Mouse (Mus musculus) cerebellum, adult 2 months (tissue): ENCODE results near the gene Plekhg1. TPM values are rescaled to one million over a fixed set of nuclear protein-coding genes. Genes with fewer than 3 reads are reported as not detected.

Source experiments
- DNase-seq, 2 experiments: peaks; one replicate each; pipeline ENCODE4 v3.0.0; 2021
- H3K27ac ChIP-seq: fragments of 200-500 bp; 2 replicates; pipeline ENCODE4 v1.5.1; 2012; ENCODE audit warnings: low read length, control low read depth, inconsistent platforms; ENCODE audit not compliant: insufficient read depth
- H3K27me3 ChIP-seq: fragments of 200-500 bp; 2 replicates; pipeline ENCODE4 v1.6.1; 2012; ENCODE audit warnings: inconsistent platforms, mild to moderate bottlenecking, low read length, moderate library complexity; ENCODE audit not compliant: control insufficient read depth, insufficient read depth
- H3K4me1 ChIP-seq: fragments of 200-500 bp; 2 replicates; pipeline ENCODE4 v1.6.1; 2011; ENCODE audit warnings: low read length; ENCODE audit not compliant: control insufficient read depth, insufficient read depth
- H3K4me3 ChIP-seq: fragments of 200-500 bp; replicated peaks from 2 replicates; pipeline ENCODE3; 2011; ENCODE audit warnings: mild to moderate bottlenecking, low read depth, low read length, control low read depth; ENCODE audit not compliant: insufficient read depth
- CTCF ChIP-seq: fragments of 200-500 bp; IDR thresholded peaks from 2 replicates; pipeline ENCODE4 v1.5.1; 2011; ENCODE audit warnings: low read depth, mild to moderate bottlenecking, control low read depth, low read length, moderate library complexity, borderline replicate concordance; ENCODE audit not compliant: insufficient read depth
- POLR2A ChIP-seq: fragments of 200-500 bp; IDR thresholded peaks from 2 replicates; pipeline ENCODE4 v1.6.1; 2011; ENCODE audit warnings: low read length, control low read depth, borderline replicate concordance; ENCODE audit not compliant: insufficient read depth
- WGBS: fragments of 180-500 bp; shearing (Covaris S2); methylation state at CpG from one replicate; pipeline ENCODE4 v1.1.7; 2018; 5-methylcytosine and 5-hydroxymethylcytosine counted together
- polyA plus RNA-seq: library from polyadenylated mRNA; depleted of rRNA; stranded (reverse); fragments of >200 nt; gene quantifications from 2 replicates; pipeline ENCODE4 v1.2.3, GENCODE M21; 2012

The Plekhg1 gene
- polyA plus RNA-seq, 1 experiment, result 9.5 TPM

- Histone ChIP-seq H3K27ac (no peak overlapping the region), H3K27me3 (no peaks in the 10 kb centered on the region), H3K4me3 (no peak overlapping the region), H3K4me1 (no peaks in the 10 kb centered on the region)
- no peak for DNase-seq
- no peak for TF ChIP-seq POLR2A
- no peak for TF ChIP-seq CTCF
- WGBS, result 89% methylated on average over 6 of the region's 6 CpGs
These were observed 200.4 kb downstream of the Plekhg1 start for GRCm38 (mm10) chr10:3940596-3940975.

GRCm38 (mm10) chr10:3941054-3941757 lies 201.0 kb downstream of the Plekhg1 start:
- H3K4me3 ChIP-seq, result no peak overlapping the region
- no peaks in the 10 kb centered on the region for H3K4me1 ChIP-seq
- TF ChIP-seq POLR2A, result no peak
- TF ChIP-seq CTCF, result no peak
- no peak for DNase-seq
- H3K27ac ChIP-seq, result no peak overlapping the region
- 32% methylated on average over 11 of the region's 11 CpGs for WGBS
- no peaks in the 10 kb centered on the region for H3K27me3 ChIP-seq

- TF ChIP-seq POLR2A, result no peak
- no peak for TF ChIP-seq CTCF
- 84% methylated on average over 6 of the region's 6 CpGs for WGBS
- no peak for DNase-seq
These were observed 202.1 kb downstream of the Plekhg1 start for GRCm38 (mm10) chr10:3942289-3942688.

GRCm38 (mm10) chr10:3943492-3944395 lies 203.6 kb downstream of the Plekhg1 start:
- peak; percentile 60 to 63 for DNase-seq
- TF ChIP-seq POLR2A, result no peak
- peak; percentile 85 for TF ChIP-seq CTCF
- no peaks in the 10 kb centered on the region for H3K27me3 ChIP-seq
- H3K4me1 ChIP-seq, result no peaks in the 10 kb centered on the region
- H3K4me3 ChIP-seq, result no peak overlapping the region
- 35% methylated on average over 10 of the region's 10 CpGs for WGBS
- no peak overlapping the region for H3K27ac ChIP-seq

More at GRCm38 (mm10) chr10:3942289-3942688, 202.1 kb downstream of the Plekhg1 start:
- Histone ChIP-seq H3K27ac (no peak overlapping the region), H3K4me1 (no peaks in the 10 kb centered on the region), H3K4me3 (no peak overlapping the region), H3K27me3 (no peaks in the 10 kb centered on the region)

- DNase-seq, result no peak
- H3K4me3 ChIP-seq, result no peak overlapping the region
- TF ChIP-seq POLR2A (no peak), CTCF (no peak)
- no peaks in the 10 kb centered on the region for H3K27me3 ChIP-seq
- no peaks in the 10 kb centered on the region for H3K4me1 ChIP-seq
- 91% methylated on average over 17 of the region's 17 CpGs for WGBS
- H3K27ac ChIP-seq, result no peak overlapping the region
These were observed 206.7 kb downstream of the Plekhg1 start for GRCm38 (mm10) chr10:3946871-3947270.

- TF ChIP-seq CTCF, result no peak
- TF ChIP-seq POLR2A, result no peak
- no peak for DNase-seq
- Histone ChIP-seq H3K27ac (no peak overlapping the region), H3K27me3 (no peaks in the 10 kb centered on the region), H3K4me1 (no peaks in the 10 kb centered on the region), H3K4me3 (no peak overlapping the region)
- 63% methylated on average over 7 of the region's 7 CpGs for whole genome bisulfite sequencing
These were observed 207.2 kb downstream of the Plekhg1 start for GRCm38 (mm10) chr10:3947346-3947745.

- no peaks in the 10 kb centered on the region for H3K4me1 ChIP-seq
- H3K27me3 ChIP-seq, result no peaks in the 10 kb centered on the region
- no peak for DNase-seq
- WGBS, result 89% methylated on average over 6 of the region's 6 CpGs
- TF ChIP-seq CTCF (no peak), POLR2A (no peak)
- H3K4me3 ChIP-seq, result no peak overlapping the region
- no peak overlapping the region for H3K27ac ChIP-seq
These were observed 209.1 kb downstream of the Plekhg1 start for GRCm38 (mm10) chr10:3949306-3949705.

- WGBS, result 93% methylated on average over 22 of the region's 22 CpGs
- TF ChIP-seq CTCF, result no peak
- no peak for TF ChIP-seq POLR2A
- Histone ChIP-seq H3K27ac (no peak overlapping the region), H3K27me3 (no peaks in the 10 kb centered on the region), H3K4me1 (no peaks in the 10 kb centered on the region), H3K4me3 (no peak overlapping the region)
- DNase-seq, result no peak
These were observed 216.3 kb downstream of the Plekhg1 start for GRCm38 (mm10) chr10:3956471-3956870.
